Mouse (Mus musculus) heart, embryonic 11.5 days (tissue): Measurements from ENCODE around the gene Arhgap17. TPM values are rescaled to one million over a fixed set of nuclear protein-coding genes. Genes with fewer than 3 reads are reported as not detected.

Experiments used
- ATAC-seq: fragments of 200-750 bp; cut with Nextera tagmentation; replicated peaks from 2 replicates; pipeline ENCODE4 v1.8.0; 2017; ENCODE audit warnings: moderate library complexity; ENCODE audit not compliant: insufficient number of reproducible peaks, low FRiP score, low TSS enrichment
- H3K27ac ChIP-seq: fragments of 300-500 bp; sonication (generic); 2 replicates; pipeline ENCODE4 v1.5.1; 2014; ENCODE audit warnings: mild to moderate bottlenecking, low read depth, low read length
- H3K27me3 ChIP-seq: fragments of 300-500 bp; sonication (generic); 2 replicates; pipeline ENCODE4 v1.6.1; 2014; ENCODE audit warnings: mild to moderate bottlenecking, low read length, mixed read lengths; ENCODE audit not compliant: control insufficient read depth, insufficient read depth
- H3K36me3 ChIP-seq: fragments of 300-500 bp; sonication (generic); 2 replicates; pipeline ENCODE4 v1.6.1; 2014; ENCODE audit warnings: mild to moderate bottlenecking, low read length, moderate library complexity, mixed read lengths; ENCODE audit not compliant: control insufficient read depth, insufficient read depth
- H3K4me1 ChIP-seq: fragments of 300-500 bp; sonication (generic); 2 replicates; pipeline ENCODE4 v1.6.1; 2014; ENCODE audit warnings: low read length; ENCODE audit not compliant: control insufficient read depth, insufficient read depth
- H3K4me2 ChIP-seq: fragments of 300-500 bp; sonication (generic); 2 replicates; pipeline ENCODE4 v1.6.1; 2014; ENCODE audit warnings: mild to moderate bottlenecking, moderate library complexity
- H3K4me3 ChIP-seq: fragments of 300-500 bp; sonication (generic); 2 replicates; pipeline ENCODE4 v1.5.1; 2014; ENCODE audit warnings: low read depth, low read length
- H3K9ac ChIP-seq: fragments of 300-500 bp; sonication (generic); 2 replicates; pipeline ENCODE4 v1.6.1; 2014; ENCODE audit warnings: mild to moderate bottlenecking, low read depth, low read length, moderate library complexity
- H3K9me3 ChIP-seq: fragments of 300-500 bp; sonication (generic); replicated peaks from 2 replicates; pipeline ENCODE4 v1.6.1; 2016; ENCODE audit warnings: low read length; ENCODE audit not compliant: control insufficient read depth
- WGBS: fragments of 180-500 bp; shearing (Covaris S2); extraction: QIAGEN DNeasy Blood & Tissue Kit; methylation state at CpG from one replicate; pipeline ENCODE4 v1.1.7; 2014; ENCODE audit not compliant: insufficient replicate concordance; 5-methylcytosine and 5-hydroxymethylcytosine counted together
- polyA plus RNA-seq: library from polyadenylated mRNA; unstranded; fragments of >200 nt; fragmentation: Nextera tagmentation; extraction: Ambion mirVana; gene quantifications from 2 replicates; pipeline ENCODE4 v1.2.1, GENCODE M21; 2014

Arhgap17 gene
- polyA plus RNA-seq, 1 experiment from 2014 or later, result 21.1 TPM

DNA sequence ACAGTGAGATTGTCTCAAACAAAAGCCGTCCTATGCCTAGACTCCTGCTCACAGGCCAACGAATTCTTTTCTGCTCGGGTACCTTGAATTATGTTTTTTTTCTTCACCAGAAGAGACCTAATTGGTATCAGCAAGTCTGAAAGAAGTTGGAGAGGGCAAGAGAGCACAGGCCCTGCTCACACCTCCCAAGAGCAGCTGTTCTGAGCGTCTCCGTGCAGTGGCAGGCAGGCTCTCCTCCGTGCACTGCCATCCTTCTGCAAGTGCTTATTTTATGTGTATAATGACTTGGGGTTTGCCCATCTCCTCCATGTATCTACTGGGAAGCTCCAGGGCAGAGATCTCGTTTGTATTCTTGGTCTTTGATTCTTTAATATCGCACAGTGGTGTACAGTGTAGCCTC, 2.9 kb downstream of the Arhgap17 start:
- Histone ChIP-seq H3K4me3 (no peak overlapping the region), H3K27ac (no peak overlapping the region), H3K9ac (no peak overlapping the region), H3K4me1 (peaks cover 28% of the 10 kb centered on the region), H3K4me2 (no peak overlapping the region), H3K9me3 (no peaks in the 10 kb centered on the region), H3K27me3 (no peaks in the 10 kb centered on the region), H3K36me3 (no peaks in the 10 kb centered on the region)
- WGBS, result 70% methylated on average over 8 of the region's 8 CpGs
- no peak for ATAC-seq

DNA sequence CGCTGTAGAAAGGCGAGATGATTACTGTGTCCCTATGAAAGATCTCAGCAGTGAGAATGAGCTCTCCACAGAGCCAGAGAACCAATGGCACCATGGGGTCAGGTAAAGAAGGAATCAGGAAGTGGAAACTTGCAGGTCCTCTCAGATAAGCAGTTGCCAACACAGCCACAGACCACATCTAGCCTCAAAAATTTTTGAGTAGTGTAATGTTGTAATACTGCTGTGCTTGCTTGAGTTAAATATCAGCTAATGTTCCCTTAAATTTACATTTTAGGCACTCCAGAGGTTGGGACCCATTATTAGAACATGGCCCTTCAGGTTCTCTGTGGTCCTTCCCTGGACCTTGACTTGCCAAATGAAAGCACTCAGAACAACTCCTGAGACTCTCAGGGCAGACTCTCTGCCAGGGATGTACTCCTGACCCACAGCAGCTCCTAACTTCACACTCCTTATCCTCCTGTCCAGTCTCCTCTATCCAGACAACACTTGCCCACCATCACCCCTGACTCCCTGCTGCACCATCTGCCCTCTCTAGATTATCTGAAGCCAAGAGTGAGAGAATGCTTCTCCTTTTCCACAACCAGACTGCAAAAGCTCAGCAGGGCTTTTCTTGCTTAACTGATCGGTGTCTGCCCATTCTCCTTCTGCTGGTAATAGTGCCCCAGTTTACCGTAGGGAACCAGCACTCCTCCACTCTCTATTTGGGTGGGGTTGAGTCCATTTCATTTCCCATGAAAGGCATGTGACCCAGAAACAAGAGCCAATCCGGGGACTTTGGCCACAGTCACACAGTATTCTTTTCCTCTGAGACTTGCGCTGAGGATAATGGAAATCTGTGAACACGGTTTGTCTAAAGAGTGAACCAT, 3.6 kb downstream of the Arhgap17 start:
- ATAC-seq, result no peak
- no peak overlapping the region for H3K4me3 ChIP-seq
- no peak overlapping the region for H3K9ac ChIP-seq
- no peaks in the 10 kb centered on the region for H3K27me3 ChIP-seq
- H3K27ac ChIP-seq, result no peak overlapping the region
- 0 out of 2 replicates have a peak overlapping the region, but pooled peaks have one; percentile 9 for H3K4me2 ChIP-seq
- H3K9me3 ChIP-seq, result no peaks in the 10 kb centered on the region
- peaks cover 28% of the 10 kb centered on the region for H3K4me1 ChIP-seq
- no peaks in the 10 kb centered on the region for H3K36me3 ChIP-seq
- 71% methylated on average over 7 of the region's 7 CpGs for WGBS

DNA sequence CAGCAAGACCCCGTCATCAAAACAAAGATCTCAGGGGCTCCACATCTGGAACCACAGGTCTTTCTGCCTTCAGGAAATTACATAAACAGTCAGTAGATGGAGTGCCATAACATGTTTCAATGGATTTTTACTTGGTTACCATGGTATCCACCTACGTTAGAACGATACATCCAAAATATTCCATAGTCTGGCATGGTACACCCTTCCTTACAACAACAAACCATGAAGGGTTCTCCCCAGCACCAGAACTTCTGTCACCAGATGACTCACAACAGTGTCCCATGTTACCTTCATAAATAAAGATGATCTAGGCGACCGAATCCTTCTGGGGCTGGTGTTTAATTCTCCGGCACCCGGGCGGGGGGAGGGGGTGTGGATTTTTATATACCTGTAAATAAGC, 5.7 kb downstream of the Arhgap17 start:
- no peak overlapping the region for H3K4me3 ChIP-seq

DNA sequence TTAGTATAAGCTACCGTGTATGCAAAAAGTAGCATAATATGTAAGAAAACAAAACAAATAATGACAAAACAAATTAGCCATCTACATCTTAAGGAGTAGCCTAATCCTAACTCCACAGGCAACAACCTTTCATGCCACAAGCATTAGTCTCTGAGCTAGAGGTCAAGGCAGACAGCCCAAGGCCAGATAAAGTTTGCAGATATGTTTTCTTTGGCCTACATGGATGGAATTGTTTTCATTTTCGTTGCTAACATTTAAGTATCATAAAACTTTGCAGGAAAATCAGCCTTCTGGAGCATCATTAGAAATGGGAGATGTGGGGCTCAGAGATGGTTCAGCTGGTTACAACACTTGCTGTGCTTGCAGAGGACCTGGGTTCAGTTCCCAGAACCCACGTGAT, 6.9 kb downstream of the Arhgap17 start:
- no peaks in the 10 kb centered on the region for H3K9me3 ChIP-seq
- no peak overlapping the region for H3K4me2 ChIP-seq
- no peaks in the 10 kb centered on the region for H3K27me3 ChIP-seq
- H3K4me1 ChIP-seq, result peaks cover 29% of the 10 kb centered on the region
- H3K4me3 ChIP-seq, result no peak overlapping the region
- 86% methylated on average over 3 of the region's 3 CpGs for WGBS
- ATAC-seq, result no peak
- H3K27ac ChIP-seq, result no peak overlapping the region
- no peak overlapping the region for H3K9ac ChIP-seq
- no peaks in the 10 kb centered on the region for H3K36me3 ChIP-seq

More for the DNA sequence above, 5.7 kb downstream of the Arhgap17 start:
- H3K9me3 ChIP-seq, result no peaks in the 10 kb centered on the region
- H3K27me3 ChIP-seq, result no peaks in the 10 kb centered on the region
- no peak for ATAC-seq
- no peak overlapping the region for H3K27ac ChIP-seq
- no peak overlapping the region for H3K9ac ChIP-seq
- 90% methylated on average over 8 of the region's 8 CpGs for WGBS
- H3K4me1 ChIP-seq, result peaks cover 35% of the 10 kb centered on the region
- H3K4me2 ChIP-seq, result no peak overlapping the region
- no peaks in the 10 kb centered on the region for H3K36me3 ChIP-seq

DNA sequence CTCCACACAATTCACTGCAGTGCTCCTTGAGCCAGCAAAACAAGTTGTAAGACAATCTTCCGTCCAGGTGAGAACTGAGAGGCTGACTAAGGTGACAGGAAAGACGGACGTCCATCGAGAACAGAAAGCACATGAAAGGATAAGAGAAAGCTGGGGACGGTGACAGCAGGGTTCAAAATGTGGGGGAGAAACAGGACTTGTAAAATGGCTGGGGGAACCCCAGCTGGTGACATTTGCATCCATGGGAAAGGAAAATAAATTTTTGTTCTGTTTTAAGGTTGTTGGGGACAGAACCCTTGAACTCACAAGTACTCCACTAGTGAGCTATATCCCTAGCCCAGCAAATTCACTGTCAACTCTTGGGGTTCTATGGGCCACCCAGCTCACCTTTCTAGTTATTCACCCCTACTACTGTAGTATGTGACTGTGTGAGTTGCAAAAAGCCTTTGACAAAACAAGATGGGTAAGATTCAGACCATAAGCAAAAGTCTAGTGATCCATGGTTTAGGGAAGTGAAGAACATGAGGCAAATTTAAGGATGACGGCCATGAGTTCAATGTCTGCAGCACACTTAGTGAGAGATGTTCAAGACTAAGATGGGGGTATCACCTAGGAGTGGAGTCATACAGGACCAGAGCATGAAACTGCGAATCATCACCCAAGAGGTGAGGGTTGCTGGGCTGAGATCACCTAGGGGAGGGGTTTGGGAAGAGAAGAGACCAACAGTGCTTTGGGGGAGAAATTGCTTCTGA, 8.3 kb downstream of the Arhgap17 start:
- 85% methylated on average over 7 of the region's 7 CpGs for WGBS
- no peak for ATAC-seq
- no peak overlapping the region for H3K27ac ChIP-seq
- H3K4me3 ChIP-seq, result no peak overlapping the region
- H3K9me3 ChIP-seq, result no peaks in the 10 kb centered on the region
- H3K9ac ChIP-seq, result no peak overlapping the region
- no peaks in the 10 kb centered on the region for H3K27me3 ChIP-seq
- no peak overlapping the region for H3K4me2 ChIP-seq
- peaks cover 19% of the 10 kb centered on the region for H3K4me1 ChIP-seq
- no peaks in the 10 kb centered on the region for H3K36me3 ChIP-seq

DNA sequence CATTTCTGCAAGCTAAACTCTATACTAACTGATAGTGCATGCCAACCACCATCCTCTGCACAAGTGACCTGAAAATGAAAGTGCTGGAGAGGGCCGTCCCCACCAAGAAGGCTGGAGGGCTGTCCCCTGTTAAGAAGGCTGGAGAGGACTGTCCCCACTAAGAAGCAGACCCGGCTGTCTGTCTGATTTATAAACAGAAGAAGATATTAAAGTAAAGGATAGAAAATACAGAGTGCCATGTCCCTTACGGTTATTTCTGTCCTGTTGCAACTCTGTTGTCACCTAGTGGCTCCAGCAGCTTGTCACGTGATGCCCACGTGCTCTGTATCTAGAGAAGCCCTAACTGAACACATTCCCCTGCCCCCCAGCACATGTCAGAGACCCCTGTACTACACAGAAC, 9.5 kb downstream of the Arhgap17 start:
- Histone ChIP-seq H3K4me1 (peaks cover 10% of the 10 kb centered on the region), H3K27me3 (no peaks in the 10 kb centered on the region), H3K4me3 (no peak overlapping the region), H3K9me3 (no peaks in the 10 kb centered on the region), H3K36me3 (no peaks in the 10 kb centered on the region), H3K27ac (no peak overlapping the region), H3K9ac (no peak overlapping the region), H3K4me2 (no peak overlapping the region)
- no peak for ATAC-seq
- 48% methylated on average over 5 of the region's 5 CpGs for WGBS

DNA sequence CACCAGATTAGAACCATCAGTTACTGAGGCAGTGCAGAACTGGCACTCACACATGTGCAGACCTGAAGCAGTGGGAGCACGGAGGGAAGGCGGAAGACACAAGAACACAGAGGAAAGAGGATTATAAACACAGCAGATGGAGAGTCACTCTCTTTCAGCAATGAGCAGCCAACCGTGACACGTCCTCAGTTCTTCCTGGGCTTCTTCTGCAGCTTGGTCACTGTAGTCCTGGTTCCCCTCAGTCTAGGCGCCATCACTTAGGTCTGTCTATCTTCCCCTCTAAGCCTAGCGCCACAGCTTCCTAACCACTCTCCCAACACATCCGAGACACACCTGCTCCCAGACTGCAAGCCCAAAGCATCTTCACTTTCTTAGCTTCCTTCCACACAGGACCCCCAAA, 10.6 kb downstream of the Arhgap17 start:
- Histone ChIP-seq H3K27me3 (no peaks in the 10 kb centered on the region), H3K4me2 (no peak overlapping the region), H3K9ac (no peak overlapping the region), H3K4me1 (peaks cover 16% of the 10 kb centered on the region), H3K9me3 (no peaks in the 10 kb centered on the region), H3K4me3 (no peak overlapping the region), H3K27ac (no peak overlapping the region), H3K36me3 (no peaks in the 10 kb centered on the region)
- ATAC-seq, result no peak
- WGBS, result 87% methylated on average over 7 of the region's 7 CpGs

DNA sequence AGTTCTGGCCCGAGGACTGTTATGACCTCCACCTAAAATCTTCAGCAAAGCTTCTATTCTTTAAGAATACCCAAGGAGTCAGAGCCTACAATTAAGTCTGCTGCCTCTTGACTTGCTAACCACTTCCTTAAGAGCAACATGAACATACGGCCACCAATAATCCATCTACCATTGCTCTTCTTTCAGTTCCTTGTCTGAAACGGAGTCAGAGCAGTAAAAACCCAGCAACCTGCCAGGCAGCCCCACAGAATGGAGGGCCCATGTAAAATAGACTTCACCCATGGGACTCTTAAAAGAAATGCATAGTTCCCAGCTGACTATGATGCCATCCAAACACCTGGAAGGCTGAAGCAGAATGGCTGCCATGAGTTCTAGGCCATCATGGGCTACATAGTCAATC, 13.6 kb downstream of the Arhgap17 start:
- 83% methylated on average over 3 of the region's 3 CpGs for WGBS
- no peaks in the 10 kb centered on the region for H3K36me3 ChIP-seq
- H3K27ac ChIP-seq, result no peak overlapping the region
- H3K4me1 ChIP-seq, result peaks cover 17% of the 10 kb centered on the region
- no peaks in the 10 kb centered on the region for H3K9me3 ChIP-seq
- no peaks in the 10 kb centered on the region for H3K27me3 ChIP-seq
- no peak overlapping the region for H3K4me3 ChIP-seq
- no peak for ATAC-seq
- H3K4me2 ChIP-seq, result no peak overlapping the region
- H3K9ac ChIP-seq, result no peak overlapping the region
